Mouse (Mus musculus) hindlimb bud, embryonic 11.5 days (tissue): ENCODE results near the gene Xrcc4.
"Not testable (repeated sequence)": the region's sequence is repeated elsewhere in the genome, so short reads cannot be mapped to it uniquely, and the experiment has no call there.

Experiments used
- DNase-seq: peaks from one replicate; pipeline ENCODE4 v3.0.0-alpha.2; 2012; ENCODE audit warnings: low read depth, low spot score; ENCODE audit errors: extremely low spot score

Xrcc4 gene

GRCm38 (mm10) chr13:89828429-89828970 lies 260.9 kb downstream of the Xrcc4 start:
- DNase-seq, result no peak

- DNase-seq, result no peak
Measured at GRCm38 (mm10) chr13:89827838-89828237, 261.6 kb downstream of the Xrcc4 start.

GRCm38 (mm10) chr13:89814543-89814942 lies 274.9 kb downstream of the Xrcc4 start:
- DNase-seq, result no peak

- no peak for DNase-seq
Measured at GRCm38 (mm10) chr13:89812169-89812568, 277.2 kb downstream of the Xrcc4 start.

- DNase-seq, result no peak
Measured at GRCm38 (mm10) chr13:89809024-89809423, 280.4 kb downstream of the Xrcc4 start.

GRCm38 (mm10) chr13:89801901-89802300 lies 287.5 kb downstream of the Xrcc4 start:
- no peak for DNase-seq

- no peak for DNase-seq
Measured at GRCm38 (mm10) chr13:89797721-89798120, 291.7 kb downstream of the Xrcc4 start.

GRCm38 (mm10) chr13:89791475-89791874 lies 297.9 kb downstream of the Xrcc4 start:
- no peak for DNase-seq

GRCm38 (mm10) chr13:89782886-89783285 lies 306.5 kb downstream of the Xrcc4 start:
- DNase-seq, result no peak

GRCm38 (mm10) chr13:89780276-89780675 lies 309.1 kb downstream of the Xrcc4 start:
- no peak for DNase-seq

GRCm38 (mm10) chr13:89779208-89779911 lies 310.0 kb downstream of the Xrcc4 start:
- DNase-seq, result peak; percentile 75

GRCm38 (mm10) chr13:89777764-89778163 lies 311.6 kb downstream of the Xrcc4 start:
- no peak for DNase-seq

GRCm38 (mm10) chr13:89777146-89777545 lies 312.3 kb downstream of the Xrcc4 start:
- no peak for DNase-seq

- DNase-seq, result no peak
Measured at GRCm38 (mm10) chr13:89766551-89766950, 322.9 kb downstream of the Xrcc4 start.

GRCm38 (mm10) chr13:89765966-89766365 lies 323.4 kb downstream of the Xrcc4 start:
- no peak for DNase-seq

GRCm38 (mm10) chr13:89762339-89762738 lies 327.1 kb downstream of the Xrcc4 start:
- no peak for DNase-seq

GRCm38 (mm10) chr13:89756347-89756746 lies 333.1 kb downstream of the Xrcc4 start:
- DNase-seq, result no peak

- DNase-seq, result not testable (repeated sequence)
Measured at GRCm38 (mm10) chr13:89750562-89750961, 338.8 kb downstream of the Xrcc4 start.

- no peak for DNase-seq
Measured at GRCm38 (mm10) chr13:89743201-89743600, 346.2 kb downstream of the Xrcc4 start.

- DNase-seq, result no peak
Measured at GRCm38 (mm10) chr13:89742686-89743200, 346.7 kb downstream of the Xrcc4 start.

GRCm38 (mm10) chr13:89741766-89742685 lies 347.4 kb downstream of the Xrcc4 start, which contains the start of gene Vcan:
TSS of gene Vcan (minus strand) at chr13:89742509.
- DNase-seq, result no peak
